Mouse (Mus musculus): ENCODE data around the gene Tmem108. TPM values are rescaled to one million over a fixed set of nuclear protein-coding genes. Genes with fewer than 3 reads are reported as not detected.

Tmem108 gene
- polyA plus RNA-seq, 1 experiment: 28.2 TPM

DNA sequence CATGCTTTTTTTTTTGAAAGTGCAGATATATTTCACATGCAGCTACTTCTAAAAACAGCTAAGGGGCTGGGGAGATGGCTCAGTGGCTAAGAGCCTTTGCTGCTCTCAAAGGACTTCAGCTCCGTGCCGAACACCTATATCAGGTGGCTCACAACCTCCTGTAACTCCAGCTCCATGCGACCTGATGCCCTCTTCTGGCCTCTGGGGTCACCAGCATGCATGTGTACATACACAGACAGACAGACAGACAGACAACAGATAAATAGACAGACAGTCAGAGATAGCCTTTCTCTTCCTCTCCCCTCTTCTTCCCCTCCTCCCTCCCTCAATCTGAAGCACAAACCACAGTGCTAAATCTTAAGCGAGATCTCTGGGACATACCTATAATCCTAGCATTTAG, 181.5 kb downstream of the Tmem108 start:
- no peak for DNase-seq (ENCODE audit: low read depth)
- TF ChIP-seq CTCF (IDR thresholded peaks at IDR 0.05; ENCODE audit: borderline replicate concordance, extremely low read depth, insufficient read depth, insufficient read length): no peak
- TF ChIP-seq POLR2A (IDR thresholded peaks at IDR 0.05; ENCODE audit: borderline replicate concordance, extremely low read depth, insufficient read depth, insufficient read length, poor library complexity, severe bottlenecking): no peak

DNA sequence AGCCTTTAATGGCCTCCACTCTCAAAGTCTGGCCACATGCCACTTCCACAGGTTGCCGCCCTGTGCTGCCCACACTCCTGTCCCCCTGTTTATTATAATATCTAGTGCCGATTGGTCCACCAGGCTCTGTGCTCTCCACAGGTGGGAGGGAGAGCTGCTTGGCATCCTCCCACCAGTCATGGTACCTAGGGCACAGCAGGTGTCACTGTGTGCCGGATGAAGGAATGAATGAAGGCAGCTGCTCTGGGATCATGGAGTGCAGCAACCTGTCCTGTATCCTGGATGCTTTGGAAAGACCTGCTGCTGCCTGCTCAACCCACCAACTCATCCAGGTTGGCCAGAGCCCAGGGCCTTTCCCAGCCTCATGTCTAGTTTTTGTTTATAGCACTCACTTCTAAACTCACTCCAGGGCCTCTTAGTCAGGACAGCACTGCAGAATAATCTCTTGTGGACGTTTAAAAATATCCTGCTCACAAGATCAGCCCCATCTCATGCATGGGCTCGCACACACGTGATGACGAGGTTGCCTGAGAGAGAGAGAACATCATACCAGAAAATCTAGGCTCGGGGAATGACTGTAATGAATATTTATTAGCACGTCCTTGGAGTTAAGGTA, 182.1 kb downstream of the Tmem108 start:
- TF ChIP-seq CTCF (IDR thresholded peaks at IDR 0.05; ENCODE audit: borderline replicate concordance, extremely low read depth, insufficient read depth, insufficient read length) (no peak), POLR2A (IDR thresholded peaks at IDR 0.05; ENCODE audit: borderline replicate concordance, extremely low read depth, insufficient read depth, insufficient read length, poor library complexity, severe bottlenecking) (no peak)
- no peak for DNase-seq (ENCODE audit: low read depth)

DNA sequence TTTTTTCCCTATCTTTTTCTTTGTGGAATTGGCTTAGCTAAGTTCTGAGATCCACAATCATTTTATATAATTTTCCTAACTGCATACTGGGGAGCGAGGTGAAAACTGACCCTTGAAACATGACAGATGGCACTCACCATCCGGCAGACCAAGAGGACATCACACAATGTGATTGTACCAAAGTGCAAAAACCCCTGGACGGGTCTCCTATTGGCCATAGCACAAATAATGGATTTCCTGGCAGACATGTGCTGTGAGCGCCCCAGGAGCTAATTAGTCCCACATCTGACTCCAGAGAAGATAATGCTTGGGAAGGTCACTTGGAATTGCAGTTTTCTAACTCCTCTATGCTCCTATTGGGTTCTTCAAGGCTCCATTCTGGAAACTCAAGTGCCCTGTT, 183.9 kb downstream of the Tmem108 start:
- TF ChIP-seq CTCF (IDR thresholded peaks at IDR 0.05; ENCODE audit: borderline replicate concordance, extremely low read depth, insufficient read depth, insufficient read length): no peak
- TF ChIP-seq POLR2A (IDR thresholded peaks at IDR 0.05; ENCODE audit: borderline replicate concordance, extremely low read depth, insufficient read depth, insufficient read length, poor library complexity, severe bottlenecking): no peak
- no peak for DNase-seq (ENCODE audit: low read depth)

- TF ChIP-seq CTCF (IDR thresholded peaks at IDR 0.05; ENCODE audit: borderline replicate concordance, extremely low read depth, insufficient read depth, insufficient read length) (no peak), POLR2A (IDR thresholded peaks at IDR 0.05; ENCODE audit: borderline replicate concordance, extremely low read depth, insufficient read depth, insufficient read length, poor library complexity, severe bottlenecking) (no peak)
- no peak for DNase-seq (ENCODE audit: low read depth)
Measured at GRCm38 (mm10) chr9:103577181-103577580, 184.5 kb downstream of the Tmem108 start.

DNA sequence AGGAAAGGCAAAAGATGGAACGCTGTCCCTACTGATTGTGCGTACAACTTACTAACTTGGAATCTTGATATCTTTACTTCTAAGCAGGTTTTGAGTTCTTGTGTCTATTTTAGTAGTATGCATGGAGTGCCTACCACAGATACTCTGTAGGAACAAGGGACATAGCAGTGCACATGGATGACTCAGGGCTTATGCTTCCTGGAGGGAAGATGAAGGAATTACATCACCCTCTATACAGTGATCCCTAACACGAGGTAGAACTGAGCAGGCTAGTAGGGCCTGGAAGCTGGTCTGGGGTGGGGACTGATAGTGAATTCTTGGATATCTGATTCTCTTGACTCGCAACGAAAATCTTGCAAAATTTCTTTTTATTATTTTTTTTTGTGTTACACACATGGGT, 185.7 kb downstream of the Tmem108 start:
- TF ChIP-seq CTCF (IDR thresholded peaks at IDR 0.05; ENCODE audit: borderline replicate concordance, extremely low read depth, insufficient read depth, insufficient read length) (no peak), POLR2A (IDR thresholded peaks at IDR 0.05; ENCODE audit: borderline replicate concordance, extremely low read depth, insufficient read depth, insufficient read length, poor library complexity, severe bottlenecking) (no peak)
- DNase-seq (ENCODE audit: low read depth): no peak

- TF ChIP-seq POLR2A (IDR thresholded peaks at IDR 0.05; ENCODE audit: borderline replicate concordance, extremely low read depth, insufficient read depth, insufficient read length, poor library complexity, severe bottlenecking) (no peak), CTCF (IDR thresholded peaks at IDR 0.05; ENCODE audit: borderline replicate concordance, extremely low read depth, insufficient read depth, insufficient read length) (no peak)
- peak; percentile 92 for DNase-seq (ENCODE audit: low read depth)
Measured at GRCm38 (mm10) chr9:103573994-103574750, 187.5 kb downstream of the Tmem108 start.

DNA sequence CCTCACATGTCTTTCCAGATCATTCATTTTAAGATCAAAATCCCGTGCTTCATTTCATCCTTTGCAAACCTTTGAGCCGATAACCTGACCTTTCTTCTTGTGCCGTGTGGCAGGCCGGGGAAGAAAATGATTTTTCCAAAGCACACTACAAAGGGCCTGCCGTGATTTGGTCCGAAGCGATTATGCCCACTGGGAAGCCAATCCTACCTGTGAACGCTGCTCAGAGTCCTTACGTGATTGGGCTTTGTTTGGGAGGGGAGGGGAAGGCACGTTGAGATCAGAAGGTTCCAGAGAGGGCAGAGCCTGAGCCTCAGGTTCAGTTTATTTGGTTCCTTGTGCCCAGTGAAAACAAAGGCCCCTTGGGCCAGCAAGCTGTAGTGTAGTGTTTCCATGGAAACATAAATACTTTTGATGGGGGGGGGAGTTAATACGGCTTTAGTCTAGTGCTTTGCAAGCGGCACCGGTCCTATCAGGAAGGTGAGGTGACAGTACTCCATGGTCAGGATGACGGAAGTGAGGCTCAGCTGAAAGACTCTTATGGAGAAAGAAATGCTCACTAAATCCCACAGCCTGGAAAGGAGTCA, 191.4 kb downstream of the Tmem108 start:
- TF ChIP-seq POLR2A (IDR thresholded peaks at IDR 0.05; ENCODE audit: borderline replicate concordance, extremely low read depth, insufficient read depth, insufficient read length, poor library complexity, severe bottlenecking) (no peak), CTCF (IDR thresholded peaks at IDR 0.05; ENCODE audit: borderline replicate concordance, extremely low read depth, insufficient read depth, insufficient read length) (no peak)
- DNase-seq (ENCODE audit: low read depth): peak; percentile 70

GRCm38 (mm10) chr9:103568983-103569382, 192.7 kb downstream of the Tmem108 start:
- no peak for TF ChIP-seq POLR2A (IDR thresholded peaks at IDR 0.05; ENCODE audit: borderline replicate concordance, extremely low read depth, insufficient read depth, insufficient read length, poor library complexity, severe bottlenecking)
- no peak for DNase-seq (ENCODE audit: low read depth)

DNA sequence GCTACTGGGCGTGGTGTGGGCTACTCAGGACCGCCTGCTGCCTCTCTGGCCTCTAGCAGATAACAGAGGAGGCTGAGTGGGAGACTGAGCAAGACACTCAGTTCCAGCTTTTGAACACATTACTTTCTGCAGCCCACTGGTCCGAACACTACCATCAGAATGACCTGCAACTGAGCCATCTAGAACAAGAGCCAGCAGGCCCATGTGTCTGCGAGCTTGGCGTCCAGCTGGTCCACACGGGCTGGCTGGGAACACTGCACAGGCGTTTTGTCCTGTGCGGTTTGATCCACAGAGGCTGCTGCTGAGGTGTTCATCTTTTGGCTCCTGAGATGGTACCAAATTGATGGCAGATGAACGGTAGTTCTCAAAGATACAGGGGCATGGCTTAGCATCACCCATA, 196.5 kb downstream of the Tmem108 start:
- no peak for DNase-seq (ENCODE audit: low read depth)
- TF ChIP-seq CTCF (IDR thresholded peaks at IDR 0.05; ENCODE audit: borderline replicate concordance, extremely low read depth, insufficient read depth, insufficient read length): no peak
- no peak for TF ChIP-seq POLR2A (IDR thresholded peaks at IDR 0.05; ENCODE audit: borderline replicate concordance, extremely low read depth, insufficient read depth, insufficient read length, poor library complexity, severe bottlenecking)

- TF ChIP-seq POLR2A (IDR thresholded peaks at IDR 0.05; ENCODE audit: borderline replicate concordance, extremely low read depth, insufficient read depth, insufficient read length, poor library complexity, severe bottlenecking): no peak
- peak; percentile 66; the same call in 1 of the 2 replicates for TF ChIP-seq CTCF (IDR thresholded peaks at IDR 0.05; ENCODE audit: borderline replicate concordance, extremely low read depth, insufficient read depth, insufficient read length)
- peak; percentile 74 for DNase-seq (ENCODE audit: low read depth)
Measured at GRCm38 (mm10) chr9:103563864-103564610, 197.6 kb downstream of the Tmem108 start.

DNA sequence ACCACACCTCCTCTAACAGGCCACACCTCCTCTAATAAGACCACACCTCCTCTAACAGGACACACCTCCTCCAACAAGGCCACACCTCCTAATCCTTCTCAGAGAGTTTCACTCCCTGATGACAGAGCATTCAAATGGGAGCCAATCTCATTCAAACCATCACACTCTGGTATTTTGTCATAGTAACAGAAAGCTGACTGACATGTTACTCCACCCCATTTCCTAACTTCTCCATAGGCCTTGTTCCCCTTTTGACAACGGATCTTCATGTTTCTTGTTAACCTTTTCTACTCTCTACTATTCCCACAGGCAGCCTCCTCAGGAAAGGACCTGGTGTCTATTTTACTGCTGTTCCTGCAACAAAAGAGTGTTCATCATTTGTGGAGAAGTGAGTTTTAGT, 199.6 kb downstream of the Tmem108 start:
- no peak for TF ChIP-seq CTCF (IDR thresholded peaks at IDR 0.05; ENCODE audit: borderline replicate concordance, extremely low read depth, insufficient read depth, insufficient read length)
- no peak for DNase-seq (ENCODE audit: low read depth)

All from brain, embryonic 14.5 days (tissue).